Mouse (Mus musculus) neural tube, embryonic 13.5 days (tissue): ENCODE results near the gene Mdk. TPM values are rescaled to one million over a fixed set of nuclear protein-coding genes. Genes with fewer than 3 reads are reported as not detected.

Experiments
- ATAC-seq: fragments of 200-750 bp; cut with Nextera tagmentation; 2 replicates; pipeline ENCODE4 v1.8.0; 2017; ENCODE audit warnings: low read depth, mild to moderate bottlenecking, moderate TSS enrichment, moderate library complexity
- H3K27ac ChIP-seq: fragments of 300-500 bp; sonication (generic); replicated peaks from 2 replicates; pipeline ENCODE4 v1.5.1; 2015; ENCODE audit warnings: moderate library complexity, mild to moderate bottlenecking, inconsistent platforms
- H3K27me3 ChIP-seq: fragments of 300-500 bp; sonication (generic); 2 replicates; pipeline ENCODE4 v1.6.1; 2015; ENCODE audit warnings: mild to moderate bottlenecking, inconsistent platforms
- H3K36me3 ChIP-seq: fragments of 300-500 bp; sonication (generic); 2 replicates; pipeline ENCODE4 v1.6.1; 2015; ENCODE audit warnings: mild to moderate bottlenecking, inconsistent platforms
- H3K4me1 ChIP-seq: fragments of 300-500 bp; sonication (generic); replicated peaks from 2 replicates; pipeline ENCODE4 v1.6.1; 2015; ENCODE audit warnings: inconsistent platforms
- H3K4me2 ChIP-seq: fragments of 300-500 bp; sonication (generic); 2 replicates; pipeline ENCODE4 v1.6.1; 2015; ENCODE audit warnings: inconsistent platforms, mild to moderate bottlenecking, moderate library complexity
- H3K4me3 ChIP-seq: fragments of 300-500 bp; sonication (generic); 2 replicates; pipeline ENCODE4 v1.5.1; 2015; ENCODE audit warnings: mild to moderate bottlenecking, inconsistent platforms
- H3K9ac ChIP-seq: fragments of 300-500 bp; sonication (generic); 2 replicates; pipeline ENCODE4 v1.6.1; 2015; ENCODE audit warnings: moderate library complexity, mild to moderate bottlenecking, inconsistent platforms
- H3K9me3 ChIP-seq: fragments of 300-500 bp; sonication (generic); 2 replicates; pipeline ENCODE4 v1.6.1; 2016; ENCODE audit warnings: inconsistent platforms
- WGBS: fragments of 180-500 bp; shearing (Covaris S2); methylation state at CpG from one replicate; pipeline ENCODE4 v1.1.7; 2015; 5-methylcytosine and 5-hydroxymethylcytosine counted together
- polyA plus RNA-seq: library from polyadenylated mRNA; unstranded; fragments of >200 nt; fragmentation: Nextera tagmentation; extraction: Ambion mirVana; gene quantifications from 2 replicates; pipeline ENCODE4 v1.2.1, GENCODE M21; 2015

Gene Mdk
- polyA plus RNA-seq, 1 experiment from 2014 or later = 289 TPM

- Histone ChIP-seq H3K4me3 (no peak overlapping the region), H3K27ac (no peak overlapping the region), H3K36me3 (peaks cover 76% of the 10 kb centered on the region), H3K27me3 (peaks cover 22% of the 10 kb centered on the region), H3K4me1 (peaks cover 6% of the 10 kb centered on the region), H3K9ac (no peak overlapping the region), H3K9me3 (no peaks in the 10 kb centered on the region), H3K4me2 (no peak overlapping the region)
- 90% methylated on average over 7 of the region's 7 CpGs for WGBS
- no peak for ATAC-seq
These were observed 15.6 kb downstream of the Mdk start for GRCm38 (mm10) chr2:91916346-91916977.

DNA sequence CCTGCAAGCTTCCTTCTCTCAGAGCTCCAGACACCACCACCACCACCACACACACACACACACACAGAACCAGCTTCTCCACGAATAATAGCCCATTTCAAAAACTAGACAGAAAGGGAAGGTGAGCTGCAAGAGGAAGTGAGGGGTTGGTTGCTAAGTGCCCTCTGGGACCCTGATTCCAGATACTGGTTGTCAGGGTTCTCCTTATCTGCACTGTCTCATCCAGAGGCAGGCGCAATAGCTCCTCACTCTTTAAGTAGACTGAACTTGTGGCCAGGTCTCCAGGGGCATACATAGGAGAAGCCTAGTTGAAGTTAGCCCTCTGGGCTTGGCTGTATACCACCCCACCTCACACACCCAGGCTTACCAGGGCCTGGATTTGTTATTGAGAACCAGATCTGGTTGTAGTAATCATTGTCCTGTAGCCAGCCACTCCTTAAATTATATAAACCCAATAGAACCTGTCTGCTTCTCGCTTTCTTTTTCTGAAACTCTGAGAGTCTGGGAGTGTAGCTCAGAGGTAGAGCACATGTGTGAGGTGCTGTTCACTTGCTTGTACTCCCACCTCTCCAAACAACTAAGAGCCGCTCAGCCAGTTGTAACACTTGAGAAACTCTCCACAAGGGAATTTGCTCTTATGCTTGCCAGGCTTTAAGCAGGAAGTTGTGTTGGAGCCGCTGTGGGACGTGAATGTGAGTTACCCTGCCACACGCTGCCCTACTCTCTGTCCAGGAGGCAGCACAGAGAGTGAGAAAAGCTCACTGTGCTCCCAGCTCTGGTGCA is 18.6 kb downstream of the Mdk start:
- Histone ChIP-seq H3K27ac (no peak overlapping the region), H3K4me1 (no peaks in the 10 kb centered on the region), H3K9me3 (no peaks in the 10 kb centered on the region), H3K27me3 (no peaks in the 10 kb centered on the region), H3K36me3 (peaks cover 99% of the 10 kb centered on the region), H3K4me2 (no peak overlapping the region), H3K4me3 (no peak overlapping the region), H3K9ac (no peak overlapping the region)
- ATAC-seq = no peak
- 89% methylated on average over 7 of the region's 7 CpGs for WGBS

- WGBS = 86% methylated on average over 3 of the region's 3 CpGs
- Histone ChIP-seq H3K4me1 (no peaks in the 10 kb centered on the region), H3K27me3 (no peaks in the 10 kb centered on the region), H3K9ac (no peak overlapping the region), H3K4me2 (no peak overlapping the region), H3K4me3 (no peak overlapping the region), H3K9me3 (no peaks in the 10 kb centered on the region), H3K27ac (no peak overlapping the region), H3K36me3 (peaks cover 92% of the 10 kb centered on the region)
- no peak for ATAC-seq
These were observed 19.5 kb downstream of the Mdk start for GRCm38 (mm10) chr2:91912616-91913015.

GRCm38 (mm10) chr2:91906141-91906540 is 26.0 kb downstream of the Mdk start:
- 96% methylated on average over 2 of the region's 2 CpGs for WGBS
- H3K27ac ChIP-seq = no peak overlapping the region
- no peak for ATAC-seq

GRCm38 (mm10) chr2:91904618-91905307 is 27.3 kb downstream of the Mdk start:
- Histone ChIP-seq H3K4me2 (no peak overlapping the region), H3K27ac (peak overlapping the region; percentile 83), H3K36me3 (peaks cover 27% of the 10 kb centered on the region), H3K9ac (no peak overlapping the region), H3K4me1 (peaks cover 22% of the 10 kb centered on the region), H3K4me3 (no peak overlapping the region), H3K9me3 (no peaks in the 10 kb centered on the region), H3K27me3 (no peaks in the 10 kb centered on the region)
- 42% methylated on average over 5 of the region's 5 CpGs for WGBS
- ATAC-seq = peak; percentile 80

More at GRCm38 (mm10) chr2:91906141-91906540, 26.0 kb downstream of the Mdk start:
- no peak overlapping the region for H3K9ac ChIP-seq
- no peak overlapping the region for H3K4me3 ChIP-seq
- H3K4me1 ChIP-seq = peaks cover 22% of the 10 kb centered on the region
- H3K27me3 ChIP-seq = no peaks in the 10 kb centered on the region
- no peaks in the 10 kb centered on the region for H3K9me3 ChIP-seq
- no peak overlapping the region for H3K4me2 ChIP-seq
- H3K36me3 ChIP-seq = peaks cover 28% of the 10 kb centered on the region

DNA sequence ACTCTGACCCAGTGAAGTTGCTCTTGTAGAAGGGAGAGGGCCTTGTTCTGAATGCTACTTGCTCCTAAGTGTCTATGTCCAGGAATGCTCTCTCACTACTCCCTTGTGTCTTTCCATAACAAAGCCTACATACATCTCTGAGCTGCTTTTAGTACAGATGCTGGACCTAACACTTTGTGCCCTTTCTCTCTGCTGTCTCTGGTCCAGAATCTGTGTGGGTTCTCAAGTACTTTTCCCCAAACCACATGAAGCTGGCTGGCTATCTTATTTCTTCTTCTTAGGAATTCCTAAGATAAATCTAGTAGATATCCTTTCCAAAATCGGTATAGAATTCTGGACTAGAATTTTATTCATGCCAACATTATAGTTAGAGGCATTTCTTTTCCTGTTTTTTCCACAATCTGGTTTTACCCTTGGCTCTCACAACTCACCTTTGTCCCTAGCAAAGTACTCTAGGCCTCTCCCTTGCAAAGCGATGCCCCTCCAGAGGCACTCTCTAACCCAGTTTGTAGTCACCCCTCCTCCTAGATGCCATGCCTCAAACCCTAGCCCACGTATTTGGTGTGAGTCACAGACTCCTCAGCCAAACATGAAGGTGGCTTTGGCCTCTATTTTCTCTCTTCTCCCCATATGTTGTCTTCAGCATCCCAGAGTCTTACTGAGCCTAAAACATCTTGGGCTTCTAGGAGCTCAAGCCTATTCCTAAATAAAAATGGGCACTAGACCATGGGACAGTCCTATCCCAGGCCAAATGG is 28.7 kb downstream of the Mdk start:
- no peak for ATAC-seq
- Histone ChIP-seq H3K4me1 (peaks cover 22% of the 10 kb centered on the region), H3K4me2 (no peak overlapping the region), H3K27ac (no peak overlapping the region), H3K4me3 (no peak overlapping the region), H3K9ac (no peak overlapping the region), H3K9me3 (no peaks in the 10 kb centered on the region), H3K27me3 (no peaks in the 10 kb centered on the region), H3K36me3 (peaks cover 14% of the 10 kb centered on the region)
- WGBS = 91% methylated on average over 3 of the region's 3 CpGs

DNA sequence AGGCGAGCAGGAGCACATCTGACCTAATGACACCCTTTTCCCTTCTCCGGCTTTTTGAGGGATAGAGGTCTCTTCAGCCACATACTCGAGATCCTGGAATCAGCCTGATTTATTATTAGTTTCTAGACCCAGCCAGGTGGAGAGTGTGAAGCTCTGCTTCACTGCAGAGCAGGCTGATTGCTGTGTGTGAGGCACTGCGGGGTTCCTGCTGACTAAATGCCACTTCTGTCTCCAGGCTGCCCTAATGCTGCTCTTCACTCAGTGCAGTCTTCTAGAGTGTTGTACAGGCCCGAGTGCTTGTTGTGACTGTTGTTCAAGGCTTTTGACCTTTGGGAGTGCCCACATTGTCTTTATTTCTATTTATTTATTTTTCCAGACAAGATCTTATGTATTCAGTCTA is 29.8 kb downstream of the Mdk start:
- Histone ChIP-seq H3K4me3 (no peak overlapping the region), H3K9ac (no peak overlapping the region), H3K27me3 (no peaks in the 10 kb centered on the region), H3K9me3 (no peaks in the 10 kb centered on the region), H3K4me2 (no peak overlapping the region), H3K4me1 (peaks cover 22% of the 10 kb centered on the region), H3K36me3 (peaks cover 14% of the 10 kb centered on the region), H3K27ac (no peak overlapping the region)
- no peak for ATAC-seq
- WGBS = 55% methylated on average over 5 of the region's 5 CpGs

DNA sequence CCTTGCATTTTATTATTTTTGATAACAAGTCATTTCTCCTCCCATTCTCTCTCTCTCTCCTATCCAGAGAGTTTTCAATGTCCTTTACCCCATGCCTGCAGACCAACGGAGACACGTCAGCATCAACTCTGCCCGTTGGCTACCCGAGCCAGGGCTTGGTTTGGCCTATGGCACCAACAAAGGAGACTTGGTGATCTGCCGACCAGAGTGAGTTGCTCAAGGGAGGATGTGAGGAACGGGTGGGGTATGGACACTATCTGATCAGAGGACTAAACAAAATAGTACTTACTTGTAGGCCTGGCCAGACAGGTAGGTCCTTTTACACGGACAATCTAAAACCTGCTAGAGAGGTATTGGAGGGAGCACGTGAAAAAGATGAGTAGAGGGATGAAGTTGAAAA is 31.7 kb downstream of the Mdk start:
- Histone ChIP-seq H3K27ac (no peak overlapping the region), H3K36me3 (peaks cover 14% of the 10 kb centered on the region), H3K4me1 (peaks cover 19% of the 10 kb centered on the region), H3K9me3 (no peaks in the 10 kb centered on the region), H3K27me3 (no peaks in the 10 kb centered on the region), H3K4me3 (no peak overlapping the region), H3K9ac (no peak overlapping the region), H3K4me2 (no peak overlapping the region)
- no peak for ATAC-seq
- WGBS = 95% methylated on average over 8 of the region's 8 CpGs

GRCm38 (mm10) chr2:91899141-91899540 is 33.0 kb downstream of the Mdk start:
- Histone ChIP-seq H3K4me1 (0 out of 2 replicates have a peak, but pooled peaks cover 6% of the 10 kb centered on the region), H3K27me3 (no peaks in the 10 kb centered on the region), H3K36me3 (peaks cover 14% of the 10 kb centered on the region), H3K9ac (no peak overlapping the region), H3K4me2 (no peak overlapping the region), H3K27ac (no peak overlapping the region), H3K9me3 (no peaks in the 10 kb centered on the region), H3K4me3 (no peak overlapping the region)
- WGBS = 93% methylated on average over 3 of the region's 3 CpGs
- no peak for ATAC-seq

- Histone ChIP-seq H3K9me3 (no peaks in the 10 kb centered on the region), H3K36me3 (peaks cover 14% of the 10 kb centered on the region), H3K27ac (no peak overlapping the region), H3K4me1 (0 out of 2 replicates have a peak, but pooled peaks cover 4% of the 10 kb centered on the region), H3K4me3 (no peak overlapping the region), H3K4me2 (no peak overlapping the region), H3K9ac (no peak overlapping the region), H3K27me3 (no peaks in the 10 kb centered on the region)
- peak; percentile 32; the same call in 1 of the 2 replicates for ATAC-seq
These were observed 34.1 kb downstream of the Mdk start for GRCm38 (mm10) chr2:91897968-91898367.

GRCm38 (mm10) chr2:91895401-91895800 is 36.7 kb downstream of the Mdk start:
- Histone ChIP-seq H3K9ac (no peak overlapping the region), H3K4me3 (no peak overlapping the region), H3K27me3 (no peaks in the 10 kb centered on the region), H3K9me3 (no peaks in the 10 kb centered on the region), H3K4me1 (no peaks in the 10 kb centered on the region), H3K36me3 (peaks cover 10% of the 10 kb centered on the region), H3K27ac (no peak overlapping the region), H3K4me2 (no peak overlapping the region)
- WGBS = 87% methylated on average over 3 of the region's 3 CpGs
- ATAC-seq = no peak

- Histone ChIP-seq H3K4me3 (no peak overlapping the region), H3K27ac (no peak overlapping the region), H3K36me3 (peaks cover 10% of the 10 kb centered on the region), H3K9ac (no peak overlapping the region), H3K9me3 (no peaks in the 10 kb centered on the region), H3K4me2 (no peak overlapping the region), H3K4me1 (no peaks in the 10 kb centered on the region), H3K27me3 (no peaks in the 10 kb centered on the region)
- no peak for ATAC-seq
- WGBS = 80% methylated on average over 3 of the region's 3 CpGs
These were observed 37.4 kb downstream of the Mdk start for GRCm38 (mm10) chr2:91894716-91895115.
